Mouse (Mus musculus) cerebellum, postnatal 36 days (tissue): ENCODE results near the gene Usp5.
"Not testable (repeated sequence)": the region's sequence is repeated elsewhere in the genome, so short reads cannot be mapped to it uniquely, and the experiment has no call there.

Experiments
- DNase-seq, 2 experiments: peaks; one replicate each; pipeline ENCODE4 v3.0.0; 2021 to 2022; ENCODE audit warnings: mixed read lengths in 2 of 2

The Usp5 gene

GRCm38 (mm10) chr6:124840241-124841167 lies 11.2 kb upstream of the Usp5 start, which contains the start of gene Gnb3:
Gnb3 (minus strand) TSS chr6:124840275.
- DNase-seq: no peak

DNA sequence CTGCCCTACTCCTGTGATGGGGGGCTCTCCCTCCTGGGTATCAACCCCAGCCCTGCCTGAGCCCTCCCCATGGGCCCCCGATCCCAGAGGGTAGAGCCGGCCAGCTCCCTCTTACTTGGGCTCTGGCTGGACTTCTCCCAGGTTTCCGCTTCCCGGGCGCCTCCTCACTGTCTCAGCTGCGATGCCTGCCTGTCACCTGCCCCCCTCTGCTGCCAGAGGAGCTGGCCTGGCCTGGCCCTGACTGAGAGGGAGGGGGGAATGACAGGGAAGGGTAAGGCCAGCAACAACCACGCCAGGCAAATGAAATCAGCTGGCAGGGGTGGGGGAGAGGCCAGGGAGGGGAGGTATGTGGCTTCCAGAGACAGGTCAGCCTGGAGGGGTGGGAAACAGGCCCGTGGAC lies 10.5 kb upstream of the Usp5 start:
- peak in 1 of 2 experiments; percentile 26 for DNase-seq

- no peak for DNase-seq
Measured at GRCm38 (mm10) chr6:124836411-124836810, 7.1 kb upstream of the Usp5 start.

DNA sequence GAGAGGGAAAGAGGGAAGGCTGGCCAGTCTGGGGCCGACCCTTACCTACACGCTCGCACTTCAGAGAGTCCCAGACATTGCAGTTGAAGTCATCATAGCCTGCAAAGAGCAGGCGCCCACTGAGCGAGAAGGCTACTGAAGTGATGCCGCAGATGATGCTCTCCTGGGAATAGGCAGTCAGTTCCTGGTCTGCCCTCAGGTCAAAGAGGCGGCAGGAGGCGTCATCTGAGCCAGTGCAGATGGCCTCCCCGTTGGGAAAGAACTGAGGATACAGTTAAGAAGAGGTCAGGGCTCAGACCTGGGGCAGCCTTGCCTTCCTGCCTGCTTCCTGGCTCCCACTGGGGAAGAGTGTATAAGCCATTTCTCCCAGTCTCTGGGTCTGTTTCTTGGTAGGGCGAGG lies 6.2 kb upstream of the Usp5 start:
- DNase-seq: no peak

GRCm38 (mm10) chr6:124834512-124835081 lies 5.3 kb upstream of the Usp5 start:
- no peak for DNase-seq

GRCm38 (mm10) chr6:124831649-124832048 lies 2.4 kb upstream of the Usp5 start:
- DNase-seq: no peak

- DNase-seq: not testable (repeated sequence)
Measured at GRCm38 (mm10) chr6:124831199-124831598, 1.9 kb upstream of the Usp5 start.

DNA sequence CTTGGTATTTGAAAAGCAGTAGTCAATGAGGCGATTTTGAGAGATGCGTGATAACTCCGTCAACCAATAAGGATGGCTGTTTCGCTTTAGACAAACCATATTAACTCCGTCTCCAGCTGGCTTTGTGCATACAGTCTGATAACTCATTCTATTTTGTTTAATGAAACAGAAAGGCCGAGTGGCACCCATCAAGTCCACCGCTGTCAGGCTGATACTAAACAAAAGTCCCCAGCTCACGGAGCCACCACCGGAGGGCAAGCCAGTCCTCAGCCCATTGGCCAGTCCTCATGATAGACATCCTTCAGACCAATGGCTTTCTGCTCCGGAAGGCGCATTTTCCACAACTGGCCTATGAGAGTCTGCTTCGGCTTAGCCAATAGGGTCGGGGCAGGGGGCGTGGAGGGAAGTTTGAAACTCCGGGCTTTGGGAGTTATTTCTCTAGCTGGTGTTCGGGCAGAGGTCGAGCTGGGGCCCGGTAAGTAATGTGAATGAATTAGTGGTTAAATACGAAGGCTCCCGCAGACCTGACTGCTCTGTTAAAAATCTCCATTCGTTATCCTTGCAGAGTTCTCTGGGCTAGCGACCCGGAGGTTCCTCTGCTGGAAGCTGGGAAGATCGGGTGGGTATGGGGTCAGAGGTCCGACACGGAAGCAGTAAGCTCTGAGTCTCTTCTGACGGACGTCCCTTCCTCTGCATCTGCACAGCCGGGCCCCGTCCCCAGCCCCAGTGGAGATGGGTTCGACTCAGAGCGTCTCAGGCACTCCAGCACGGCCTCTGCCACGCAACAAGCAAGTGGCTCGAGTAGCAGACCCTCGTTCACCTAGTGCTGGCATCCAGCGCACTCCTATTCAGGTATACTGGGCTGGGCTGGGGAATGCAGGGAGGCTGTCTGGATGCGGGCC lies 766 bp upstream of the Usp5 start:
- DNase-seq: peak; percentile 90 to 92

- peak; percentile 25 to 29 for DNase-seq
Measured at GRCm38 (mm10) chr6:124828101-124828592, 1.1 kb downstream of the Usp5 start.

DNA sequence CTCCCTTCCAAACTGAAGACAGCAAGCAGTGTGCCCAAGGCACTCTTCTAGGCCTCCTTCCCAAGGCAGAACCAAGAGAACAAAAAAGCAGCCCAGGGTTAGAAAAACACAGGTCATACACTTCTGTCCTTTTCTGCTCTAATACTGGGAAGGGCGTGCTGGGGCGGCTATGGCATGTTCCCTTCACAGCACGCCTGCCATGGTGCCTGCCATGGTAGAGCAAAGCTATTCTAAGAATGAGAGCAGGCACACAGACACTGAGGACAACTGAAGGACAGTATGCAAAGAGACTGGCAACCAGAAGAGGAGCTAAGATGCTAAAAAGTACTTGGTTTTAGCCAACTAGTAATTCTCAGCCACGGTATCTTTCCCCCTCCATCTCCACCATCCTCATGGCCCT lies 7.2 kb downstream of the Usp5 start:
- DNase-seq: no peak

DNA sequence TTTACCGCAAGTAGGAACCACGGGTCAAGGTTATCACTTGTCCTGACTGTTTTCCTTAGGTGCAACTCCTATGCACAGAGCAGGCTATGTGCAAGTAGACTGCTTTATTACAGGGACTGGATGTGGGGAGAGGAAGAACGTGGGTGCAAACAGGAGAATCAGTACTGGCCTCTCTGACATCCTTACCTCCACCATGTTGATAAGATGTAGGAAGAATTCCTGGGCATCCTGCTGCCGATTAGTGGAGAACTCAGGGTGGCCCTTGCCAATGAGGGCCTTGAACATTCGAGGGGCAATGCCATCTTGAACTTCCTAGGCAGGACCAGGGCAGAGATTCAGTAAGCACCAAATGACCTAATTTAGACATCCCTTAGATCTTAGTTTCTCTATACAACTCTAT lies 8.4 kb downstream of the Usp5 start:
- no peak for DNase-seq

DNA sequence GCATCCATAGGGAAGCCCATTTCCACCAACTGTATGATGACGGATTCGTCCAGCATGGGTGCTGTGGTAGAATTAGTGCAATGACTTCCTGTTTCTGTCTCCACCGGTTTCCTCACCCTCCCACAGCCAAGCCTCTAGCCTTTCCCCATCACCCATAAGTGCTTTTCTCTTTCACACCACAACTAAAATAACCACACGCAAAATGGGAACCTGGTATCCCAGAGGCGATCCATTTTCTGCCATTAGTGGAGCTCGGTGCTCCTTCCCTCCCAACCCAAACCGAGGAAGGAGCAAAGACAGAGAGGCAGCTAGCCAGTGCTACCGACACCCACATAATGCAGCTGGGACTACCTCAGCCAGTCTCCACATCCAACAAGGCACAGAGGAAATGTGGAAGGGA lies 11.3 kb downstream of the Usp5 start:
- DNase-seq: no peak

- no peak for DNase-seq
Measured at GRCm38 (mm10) chr6:124817563-124817962, 11.7 kb downstream of the Usp5 start.

GRCm38 (mm10) chr6:124817125-124817524 lies 12.2 kb downstream of the Usp5 start:
- no peak for DNase-seq

DNA sequence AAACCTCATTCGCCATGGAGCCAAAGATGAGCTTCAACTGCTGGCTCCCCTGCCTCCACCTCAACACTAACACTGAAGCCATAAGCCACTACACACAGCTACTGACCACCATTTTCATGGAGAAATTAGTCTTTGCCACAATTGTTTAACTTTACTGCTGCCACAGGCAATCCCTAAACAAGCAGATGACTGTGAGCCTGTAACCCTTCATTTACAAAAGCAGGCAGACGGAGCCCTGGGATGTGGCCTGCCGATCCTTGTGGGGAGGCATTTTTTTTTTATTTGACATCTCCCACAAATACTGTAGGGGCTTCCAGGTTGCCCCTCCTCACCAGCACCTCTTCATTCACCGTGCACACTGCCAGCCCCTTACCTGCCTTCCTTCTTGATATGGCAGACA lies 12.7 kb downstream of the Usp5 start:
- DNase-seq: no peak

GRCm38 (mm10) chr6:124814858-124815774 lies 14.2 kb downstream of the Usp5 start:
- no peak for DNase-seq

DNA sequence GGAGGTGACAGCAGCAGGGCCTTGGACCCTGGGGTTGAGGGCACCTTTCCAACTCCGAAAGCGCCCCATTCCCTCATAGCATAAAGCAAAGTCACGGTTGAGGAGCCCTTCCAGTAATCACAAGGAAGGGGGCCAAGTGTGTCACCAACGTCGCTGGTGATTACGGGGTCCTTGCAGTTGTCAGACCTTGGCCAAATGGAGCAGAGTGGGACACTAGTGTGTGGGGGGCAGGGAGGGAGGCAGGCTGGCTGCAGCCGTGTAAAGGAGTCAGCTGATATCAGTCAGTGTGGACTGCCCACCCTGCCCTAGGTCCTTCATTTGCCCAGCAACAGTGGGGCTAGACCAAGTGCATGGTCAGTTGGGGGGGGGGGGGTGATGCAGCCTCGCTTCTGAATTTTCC lies 14.8 kb downstream of the Usp5 start:
- DNase-seq: no peak

DNA sequence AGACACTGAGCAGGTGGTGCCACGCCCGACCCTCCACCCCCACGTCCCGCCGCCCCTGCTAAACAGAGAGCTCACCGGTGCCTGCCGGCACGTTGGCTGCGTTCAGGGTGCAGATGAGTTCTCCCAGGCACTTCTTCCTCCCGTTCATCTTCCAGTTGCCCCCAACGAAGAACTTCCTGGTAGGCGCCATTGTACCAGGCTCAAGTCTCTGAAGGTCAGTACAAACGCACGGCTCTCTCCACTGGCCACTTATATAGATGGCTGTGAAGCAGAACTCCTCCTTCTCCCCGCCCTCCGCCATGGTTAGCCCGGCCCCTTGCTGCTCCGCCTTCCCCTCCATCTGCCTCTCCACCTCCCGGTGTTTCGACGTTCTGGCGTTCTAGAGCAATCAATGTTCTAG lies 15.4 kb downstream of the Usp5 start, which contains the start of gene Tpi1:
TSS of gene Tpi1 (minus strand) at position 364 of the 400 bp plus-strand sequence.
- peak; percentile 90 to 92 for DNase-seq

DNA sequence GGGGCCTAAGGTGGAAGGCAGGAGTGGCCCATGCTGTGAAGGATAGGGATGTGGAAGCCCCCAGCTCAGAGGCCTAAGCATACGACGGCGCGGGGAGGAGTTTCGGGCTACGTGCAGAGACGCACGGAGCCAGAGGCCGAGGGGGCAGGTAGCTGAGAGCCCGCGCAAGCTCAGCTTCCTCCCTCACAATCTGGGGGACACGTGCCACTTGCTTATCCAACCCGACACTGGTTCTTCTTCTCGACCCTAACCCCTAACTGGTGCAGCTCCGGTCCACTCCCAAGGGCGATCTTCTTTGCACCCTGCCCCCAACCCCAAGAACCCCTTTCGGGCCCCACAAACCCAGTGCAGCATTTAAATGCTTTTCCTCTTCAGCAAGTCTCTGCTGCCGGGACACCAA lies 15.8 kb downstream of the Usp5 start:
- peak; percentile 73 to 77 for DNase-seq

GRCm38 (mm10) chr6:124812848-124813247 lies 16.4 kb downstream of the Usp5 start:
- DNase-seq: peak in 1 of 2 experiments; percentile 24

DNA sequence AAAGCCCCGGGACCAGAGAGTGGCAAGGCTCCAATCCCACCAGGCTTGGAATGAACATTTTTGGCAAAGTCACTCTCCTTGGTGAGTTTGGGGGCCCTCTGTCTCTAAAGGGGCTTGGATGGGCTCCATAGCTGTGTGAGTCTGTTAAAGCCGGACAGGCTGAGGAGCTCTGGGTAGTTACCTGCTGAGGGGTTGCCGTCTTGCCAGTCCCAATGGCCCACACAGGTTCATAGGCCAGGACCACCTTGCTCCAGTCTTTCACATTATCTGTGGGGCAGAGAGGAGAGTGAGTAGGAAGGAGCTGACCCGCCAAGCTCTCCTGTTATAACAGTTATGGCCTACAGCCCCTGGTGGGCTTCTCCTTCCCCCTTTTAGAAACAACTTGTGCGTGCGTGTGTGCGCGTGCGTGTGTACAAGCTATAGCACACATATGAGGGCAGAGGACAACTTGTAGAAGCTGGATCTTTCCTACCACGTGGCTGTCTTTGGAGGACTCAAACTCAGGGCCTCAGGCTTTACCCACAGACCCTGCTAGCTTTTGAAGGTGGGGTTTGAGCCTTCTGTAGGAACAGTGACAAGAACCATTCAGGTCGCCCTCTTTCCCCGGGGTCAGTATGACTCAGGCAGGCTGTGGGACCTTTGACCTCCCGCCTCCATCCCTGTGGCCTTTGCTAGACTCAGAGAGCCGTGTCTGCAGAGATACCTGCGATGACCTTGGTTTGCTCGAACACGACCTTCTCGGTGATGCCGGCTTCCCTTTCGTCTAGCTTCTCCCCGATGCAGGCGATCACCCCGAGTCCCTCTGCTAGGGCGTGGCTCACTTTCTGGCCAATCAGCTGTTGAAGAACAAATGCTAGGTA lies 17.4 kb downstream of the Usp5 start:
- no peak for DNase-seq
